Mouse (Mus musculus) embryonic facial prominence, embryonic 11.5 days (tissue): ENCODE data around the gene Atp5l. TPM values are rescaled to one million over a fixed set of nuclear protein-coding genes. Genes with fewer than 3 reads are reported as not detected.
A peak's percentile ranks its signal among the peaks of the same experiment; 100 is the strongest.

ENCODE experiments used
- ATAC-seq: fragments of 200-750 bp; cut with Nextera tagmentation; replicated peaks from 2 replicates; pipeline ENCODE4 v1.8.0; 2017; ENCODE audit warnings: low read depth; ENCODE audit not compliant: insufficient number of reproducible peaks, low FRiP score, low TSS enrichment
- DNase-seq: peaks from one replicate; pipeline ENCODE4 v3.0.0-alpha.2; 2015; ENCODE audit warnings: low spot score
- H3K27ac ChIP-seq: fragments of 300-500 bp; sonication (generic); replicated peaks from 2 replicates; pipeline ENCODE4 v1.5.1; 2014; ENCODE audit warnings: mild to moderate bottlenecking, low read depth, low read length, control low read depth
- H3K27me3 ChIP-seq: fragments of 300-500 bp; sonication (generic); 2 replicates; pipeline ENCODE4 v1.6.1; 2014; ENCODE audit warnings: mild to moderate bottlenecking, low read length, moderate library complexity, mixed read lengths; ENCODE audit not compliant: control insufficient read depth, insufficient read depth
- H3K36me3 ChIP-seq: fragments of 300-500 bp; sonication (generic); replicated peaks from 2 replicates; pipeline ENCODE4 v1.6.1; 2014; ENCODE audit warnings: low read depth, mild to moderate bottlenecking, low read length, moderate library complexity, mixed read lengths; ENCODE audit not compliant: control insufficient read depth, insufficient read depth
- H3K4me1 ChIP-seq: fragments of 300-500 bp; sonication (generic); 2 replicates; pipeline ENCODE4 v1.6.1; 2014; ENCODE audit warnings: low read length, mixed read lengths; ENCODE audit not compliant: control insufficient read depth, insufficient read depth
- H3K4me2 ChIP-seq: fragments of 300-500 bp; sonication (generic); 2 replicates; pipeline ENCODE4 v1.6.1; 2014; ENCODE audit warnings: low read depth, mild to moderate bottlenecking, control low read depth, low read length, moderate library complexity
- H3K4me3 ChIP-seq: fragments of 300-500 bp; sonication (generic); 2 replicates; pipeline ENCODE4 v1.5.1; 2014; ENCODE audit warnings: low read depth, low read length, control low read depth
- H3K9ac ChIP-seq: fragments of 300-500 bp; sonication (generic); replicated peaks from 2 replicates; pipeline ENCODE4 v1.6.1; 2014; ENCODE audit warnings: mild to moderate bottlenecking, control low read depth, low read length
- H3K9me3 ChIP-seq: fragments of 300-500 bp; sonication (generic); replicated peaks from 2 replicates; pipeline ENCODE4 v1.6.1; 2016; ENCODE audit warnings: mild to moderate bottlenecking, low read length, inconsistent platforms, mixed read lengths; ENCODE audit not compliant: control insufficient read depth
- WGBS: fragments of 180-500 bp; shearing (Covaris S2); extraction: QIAGEN DNeasy Blood & Tissue Kit; methylation state at CpG from one replicate; pipeline ENCODE4 v1.1.7; 2014; 5-methylcytosine and 5-hydroxymethylcytosine counted together
- polyA plus RNA-seq: library from polyadenylated mRNA; unstranded; fragments of >200 nt; fragmentation: Nextera tagmentation; extraction: Ambion mirVana; gene quantifications from 2 replicates; pipeline ENCODE4 v1.2.1, GENCODE M21; 2014

Gene Atp5l
- polyA plus RNA-seq, 1 experiment from 2014 or later: 572 TPM

GRCm38 (mm10) chr9:44881221-44881871 lies 39.2 kb downstream of the Atp5l start, which contains the start of gene Kmt2a:
Kmt2a (minus strand) TSS chr9:44881296.
- under 1% methylated on average over 44 of the region's 71 CpGs for WGBS
- no peaks in the 10 kb centered on the region for H3K9me3 ChIP-seq
- peak; percentile 53 for ATAC-seq
- peaks cover 5% of the 10 kb centered on the region for H3K4me1 ChIP-seq
- DNase-seq: peak; percentile 96
- H3K9ac ChIP-seq: peak within 1 kb of the TSS; percentile 97
- peak within 1 kb of the TSS; percentile 95 for H3K4me2 ChIP-seq
- H3K27ac ChIP-seq: peak within 1 kb of the TSS; percentile 98
- H3K27me3 ChIP-seq: no peaks in the 10 kb centered on the region
- peak within 1 kb of the TSS; percentile 93 for H3K4me3 ChIP-seq
- no peaks in the 10 kb centered on the region for H3K36me3 ChIP-seq

- Histone ChIP-seq H3K27ac (peak overlapping the region; percentile 89), H3K4me2 (peak overlapping the region; percentile 95), H3K4me1 (peaks cover 5% of the 10 kb centered on the region), H3K9me3 (no peaks in the 10 kb centered on the region), H3K4me3 (peak overlapping the region; percentile 93), H3K9ac (peak overlapping the region; percentile 97), H3K27me3 (no peaks in the 10 kb centered on the region), H3K36me3 (no peaks in the 10 kb centered on the region)
- WGBS: 0% methylated on average over 40 of the region's 44 CpGs
- DNase-seq (peak; percentile 48), ATAC-seq (peak; percentile 10; the same call in 1 of the 2 replicates)
Measured at GRCm38 (mm10) chr9:44880309-44881081, 40.0 kb downstream of the Atp5l start.

GRCm38 (mm10) chr9:44879694-44880271 lies 40.8 kb downstream of the Atp5l start:
- DNase-seq (peak; percentile 19), ATAC-seq (no peak)
- H3K9ac ChIP-seq: peak overlapping the region; percentile 97
- peak overlapping the region; percentile 95 for H3K4me2 ChIP-seq
- H3K4me3 ChIP-seq: peak overlapping the region; percentile 93
- under 1% methylated on average over 13 of the region's 13 CpGs for WGBS
- H3K36me3 ChIP-seq: no peaks in the 10 kb centered on the region
- no peaks in the 10 kb centered on the region for H3K27me3 ChIP-seq
- H3K27ac ChIP-seq: peak overlapping the region; percentile 56
- H3K4me1 ChIP-seq: peaks cover 5% of the 10 kb centered on the region
- H3K9me3 ChIP-seq: no peaks in the 10 kb centered on the region

- H3K27me3 ChIP-seq: no peaks in the 10 kb centered on the region
- H3K4me3 ChIP-seq: peak overlapping the region; percentile 93
- DNase-seq (no peak), ATAC-seq (no peak)
- WGBS: 33% methylated on average over 9 of the region's 9 CpGs
- peak overlapping the region; percentile 97 for H3K9ac ChIP-seq
- no peak overlapping the region for H3K27ac ChIP-seq
- peak overlapping the region; percentile 95 for H3K4me2 ChIP-seq
- H3K4me1 ChIP-seq: peaks cover 5% of the 10 kb centered on the region
- no peaks in the 10 kb centered on the region for H3K36me3 ChIP-seq
- H3K9me3 ChIP-seq: no peaks in the 10 kb centered on the region
Measured at GRCm38 (mm10) chr9:44878776-44879500, 41.6 kb downstream of the Atp5l start.

- no peak overlapping the region for H3K27ac ChIP-seq
- H3K9ac ChIP-seq: no peak overlapping the region
- no peaks in the 10 kb centered on the region for H3K9me3 ChIP-seq
- no peak overlapping the region for H3K4me2 ChIP-seq
- no peak for DNase-seq
- H3K4me1 ChIP-seq: peaks cover 3% of the 10 kb centered on the region
- no peak overlapping the region for H3K4me3 ChIP-seq
- ATAC-seq: no peak
- WGBS: 92% methylated on average over 7 of the region's 7 CpGs
- no peaks in the 10 kb centered on the region for H3K27me3 ChIP-seq
- no peaks in the 10 kb centered on the region for H3K36me3 ChIP-seq
Measured at GRCm38 (mm10) chr9:44877686-44878085, 42.9 kb downstream of the Atp5l start.

- Histone ChIP-seq H3K9me3 (no peaks in the 10 kb centered on the region), H3K27me3 (no peaks in the 10 kb centered on the region), H3K4me3 (no peak overlapping the region), H3K36me3 (no peaks in the 10 kb centered on the region; the same call in 1 of the 2 replicates), H3K4me2 (no peak overlapping the region), H3K27ac (no peak overlapping the region), H3K4me1 (peaks cover 3% of the 10 kb centered on the region), H3K9ac (no peak overlapping the region)
- ATAC-seq (no peak), DNase-seq (no peak)
- WGBS: 64% methylated on average over 7 of the region's 7 CpGs
Measured at GRCm38 (mm10) chr9:44875476-44875875, 45.1 kb downstream of the Atp5l start.

GRCm38 (mm10) chr9:44874198-44874597 lies 46.3 kb downstream of the Atp5l start:
- H3K4me2 ChIP-seq: no peak overlapping the region
- H3K9ac ChIP-seq: no peak overlapping the region
- no peaks in the 10 kb centered on the region for H3K9me3 ChIP-seq
- ATAC-seq (no peak), DNase-seq (no peak)
- no peak overlapping the region for H3K4me3 ChIP-seq
- no peaks in the 10 kb centered on the region; the same call in 1 of the 2 replicates for H3K36me3 ChIP-seq
- H3K27me3 ChIP-seq: no peaks in the 10 kb centered on the region
- H3K27ac ChIP-seq: 0 out of 2 replicates have a peak overlapping the region, but pooled peaks have one; percentile 35
- H3K4me1 ChIP-seq: peaks cover 3% of the 10 kb centered on the region
